Mouse (Mus musculus): ENCODE measurements at regions not wholly inside any gene's neighbourhood (a gene's known extent, or its start where the extent isn't known, plus 50 kb on each side); places are given as distances from the start of the nearest gene placed in this dataset.

GRCm38 (mm10) chr11:17743821-17744220, 209.9 kb downstream of the Etaa1 start:
- no peak for DNase-seq (ENCODE audit: low read depth)

DNA sequence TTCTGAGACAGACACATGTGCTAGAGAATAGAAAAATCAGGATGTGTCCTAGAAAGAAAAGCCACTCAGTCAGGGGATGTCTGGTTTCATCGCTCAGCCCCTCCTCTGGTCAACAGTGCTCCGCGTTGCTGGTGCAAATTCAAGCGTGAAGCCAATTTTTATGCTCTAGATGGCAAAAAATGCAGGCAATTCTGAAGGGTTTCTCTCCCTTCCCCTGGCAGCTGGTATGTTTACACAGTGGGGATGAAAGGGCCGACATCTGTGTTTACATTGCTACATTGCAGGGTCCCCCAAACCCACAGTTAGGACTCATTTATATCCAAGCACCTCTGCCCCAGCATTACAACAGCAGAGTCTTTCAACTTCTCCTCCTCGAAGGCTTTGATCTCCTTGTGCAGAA, 203.3 kb downstream of the Etaa1 start:
- no peak for DNase-seq (ENCODE audit: low read depth)

DNA sequence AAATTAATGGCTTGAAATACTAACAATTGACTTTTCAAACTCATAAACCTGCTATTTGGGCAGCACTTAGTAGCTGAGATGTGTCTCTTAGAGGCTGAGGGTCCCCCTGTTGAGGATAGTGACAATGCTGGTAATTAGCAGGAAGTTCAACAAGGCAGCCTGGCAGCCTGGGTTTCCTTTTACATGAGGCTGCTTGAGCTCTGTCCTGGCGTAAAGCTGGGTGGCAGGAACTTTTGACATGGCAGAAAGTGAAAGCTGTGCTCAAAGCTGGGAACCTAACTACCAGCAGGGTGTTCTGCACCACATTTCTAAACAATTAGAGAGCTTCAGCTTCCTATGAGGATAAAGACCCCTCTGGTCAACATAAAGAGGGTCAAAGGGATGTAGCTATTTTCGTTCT, 194.5 kb downstream of the Etaa1 start:
- DNase-seq (ENCODE audit: low read depth): no peak

DNA sequence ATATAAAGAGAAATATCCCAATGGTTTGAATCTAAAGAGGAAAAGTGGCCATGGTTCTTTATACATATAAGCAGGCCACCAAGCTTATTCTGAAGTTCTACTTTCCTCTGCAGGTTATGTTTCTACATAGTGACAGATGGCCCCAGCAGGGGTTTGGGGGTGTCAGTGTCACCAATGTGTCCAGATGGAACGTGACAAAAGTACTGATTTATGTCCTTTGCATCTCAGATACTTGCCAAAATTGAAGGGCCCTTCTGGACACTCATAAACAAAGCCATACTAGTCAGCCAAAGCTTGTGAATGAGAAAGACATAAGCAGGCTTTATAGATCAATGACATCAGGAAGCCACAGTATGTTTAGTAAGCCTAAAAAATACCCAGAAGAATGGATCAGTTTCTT, 190.3 kb downstream of the Etaa1 start:
- no peak for DNase-seq (ENCODE audit: low read depth)

- no peak for DNase-seq (ENCODE audit: low read depth)
These were observed 189.5 kb downstream of the Etaa1 start for GRCm38 (mm10) chr11:17764146-17764545.

DNA sequence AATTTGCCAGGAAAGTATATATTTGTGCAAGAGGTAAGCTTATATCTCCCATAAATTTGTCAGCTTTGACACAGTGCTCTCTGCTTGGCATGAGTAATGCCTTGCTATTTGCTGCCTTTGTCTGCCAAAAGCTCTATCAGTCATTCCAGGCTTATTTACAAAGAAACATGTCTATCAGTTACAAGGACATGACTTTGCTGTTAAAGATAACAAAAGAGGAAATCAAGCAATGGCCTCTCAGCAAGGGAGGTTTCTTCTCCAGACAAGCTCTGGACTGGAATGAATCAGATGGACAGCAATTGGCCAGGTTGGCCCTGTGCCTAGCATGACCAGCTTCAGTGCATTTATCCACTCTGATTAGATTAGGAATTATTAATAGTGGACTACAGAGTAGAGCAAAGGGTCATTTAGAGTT, 185.3 kb downstream of the Etaa1 start:
- DNase-seq (ENCODE audit: low read depth): no peak

DNA sequence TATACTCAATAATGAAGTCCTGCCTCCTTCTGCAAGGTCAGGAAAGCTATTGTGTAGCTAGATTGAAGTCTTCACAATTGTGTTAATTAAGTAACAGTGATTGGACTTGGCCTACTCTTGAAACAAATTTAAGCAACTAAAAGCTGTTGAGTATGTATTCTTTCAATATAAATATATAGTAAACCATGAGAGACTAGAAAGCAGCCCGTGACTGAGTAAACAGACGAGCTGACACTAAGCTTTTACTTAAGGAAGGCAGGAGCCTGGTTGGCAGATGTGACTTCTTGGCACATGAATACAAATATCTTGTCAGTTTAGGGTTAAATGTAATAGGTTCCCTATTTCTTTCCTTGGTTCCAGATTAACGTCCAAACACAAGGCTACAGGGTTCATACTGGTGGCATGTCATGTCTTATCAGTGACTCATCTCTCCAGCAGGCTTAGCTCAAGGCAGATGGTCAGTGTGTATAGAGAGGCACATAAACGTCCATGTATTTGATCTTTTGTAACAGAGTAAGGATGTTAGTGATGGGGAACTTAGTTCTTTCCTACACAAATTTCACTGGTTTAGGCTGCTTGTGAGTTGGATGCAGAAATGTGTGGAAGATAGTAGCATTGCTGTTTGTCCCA, 184.7 kb downstream of the Etaa1 start:
- DNase-seq (ENCODE audit: low read depth): no peak

- DNase-seq (ENCODE audit: low read depth): no peak
These were observed 156.0 kb downstream of the Etaa1 start for GRCm38 (mm10) chr11:17797632-17798031.

DNA sequence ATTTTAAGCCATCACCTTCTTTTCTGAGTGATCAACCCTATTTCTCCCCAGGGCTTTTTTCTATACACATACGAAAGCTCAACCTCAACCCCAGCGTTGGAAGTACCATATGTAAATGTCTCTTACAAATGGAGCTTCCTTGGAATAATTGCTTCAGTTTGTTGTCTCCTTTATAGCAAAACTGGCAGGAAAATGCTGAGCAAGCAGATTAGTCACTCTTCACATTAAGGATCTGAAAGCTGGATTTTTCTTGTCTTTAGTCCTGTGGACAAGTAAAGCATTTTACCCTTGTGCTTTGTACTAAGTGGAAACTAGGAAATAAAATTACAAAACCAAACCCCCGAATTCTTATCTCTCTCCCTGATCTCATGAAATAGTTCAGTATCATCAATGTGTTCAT, 145.8 kb downstream of the Etaa1 start:
- no peak for DNase-seq (ENCODE audit: low read depth)

GRCm38 (mm10) chr11:17811829-17812559, 141.7 kb downstream of the Etaa1 start:
- DNase-seq (ENCODE audit: low read depth): no peak

DNA sequence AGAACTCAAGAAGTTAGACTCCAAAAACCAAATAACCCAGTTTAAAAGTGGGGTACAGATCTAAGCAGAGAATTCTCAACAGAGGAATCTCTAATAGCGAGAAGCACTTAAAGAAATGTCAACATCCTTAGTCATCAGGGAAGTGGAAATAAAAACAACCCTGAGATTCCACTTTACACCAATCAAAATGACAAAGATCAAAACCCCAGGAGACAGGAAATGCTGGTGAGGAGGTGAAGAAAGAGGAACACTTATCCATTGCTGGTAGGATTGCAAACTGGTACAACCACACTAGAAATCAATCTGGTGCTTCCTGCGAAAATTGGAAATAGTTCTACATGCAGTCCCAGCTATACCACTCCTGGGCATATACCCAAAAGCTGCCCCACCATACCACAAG, 111.0 kb downstream of the Etaa1 start:
- no peak for DNase-seq (ENCODE audit: low read depth)

DNA sequence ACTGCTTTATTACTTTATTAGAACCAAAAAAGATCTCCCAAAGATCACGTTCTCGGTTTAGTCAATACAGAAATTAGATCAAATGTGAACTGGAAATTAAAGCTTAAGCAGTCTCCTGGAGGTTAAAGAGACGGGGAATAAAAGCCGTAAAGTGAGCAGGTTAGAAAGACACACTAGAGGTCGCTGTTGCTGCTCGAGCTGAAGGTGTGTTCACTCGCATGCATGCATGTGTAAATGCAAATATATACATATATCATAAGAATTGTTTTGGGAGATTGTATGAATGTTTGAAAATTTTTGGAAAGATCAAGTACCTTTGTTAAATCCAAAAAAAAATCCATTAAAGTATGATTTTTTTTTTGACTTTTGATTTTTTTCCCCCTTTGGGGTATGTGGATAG, 101.3 kb downstream of the Etaa1 start:
- peak; percentile 65 for DNase-seq (ENCODE audit: low read depth)

- DNase-seq (ENCODE audit: low read depth): no peak
These were observed 100.3 kb downstream of the Etaa1 start for GRCm38 (mm10) chr11:17853246-17853804.

GRCm38 (mm10) chr11:17853832-17854231, 99.8 kb downstream of the Etaa1 start:
- DNase-seq (ENCODE audit: low read depth): no peak

- no peak for DNase-seq (ENCODE audit: low read depth)
These were observed 94.1 kb downstream of the Etaa1 start for GRCm38 (mm10) chr11:17859364-17860131.

- no peak for DNase-seq (ENCODE audit: low read depth)
These were observed 88.8 kb downstream of the Etaa1 start for GRCm38 (mm10) chr11:17864833-17865397.

- no peak for DNase-seq (ENCODE audit: low read depth)
These were observed 83.0 kb downstream of the Etaa1 start for GRCm38 (mm10) chr11:17870690-17871089.

GRCm38 (mm10) chr11:17871920-17872319, 81.8 kb downstream of the Etaa1 start:
- no peak for DNase-seq (ENCODE audit: low read depth)

DNA sequence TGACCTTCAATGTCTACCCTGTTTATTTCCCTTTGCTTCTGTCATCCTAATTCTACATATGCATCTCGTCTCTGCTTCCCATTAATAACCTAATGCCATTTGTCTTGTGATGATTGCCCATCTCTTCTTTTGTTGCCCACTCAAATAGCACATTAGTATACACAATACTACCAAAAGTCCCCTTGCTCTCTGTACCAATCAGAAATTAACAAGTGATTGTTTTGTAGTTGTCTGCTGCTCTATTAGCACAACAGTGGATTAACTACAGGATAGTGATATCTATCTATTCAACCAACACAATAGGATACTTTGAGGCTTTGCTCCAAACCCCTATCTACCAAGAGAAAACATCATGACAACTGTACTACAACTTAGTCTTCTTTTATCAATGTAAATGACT, 70.4 kb downstream of the Etaa1 start:
- no peak for DNase-seq (ENCODE audit: low read depth)
